Mouse (Mus musculus) heart, postnatal 0 days (tissue): ENCODE data around the gene Nacc2. TPM values are rescaled to one million over a fixed set of nuclear protein-coding genes. Genes with fewer than 3 reads are reported as not detected.
A peak's percentile ranks its signal among the peaks of the same experiment; 100 is the strongest.

ENCODE experiments used
- ATAC-seq: fragments of 200-750 bp; cut with Nextera tagmentation; 2 replicates; pipeline ENCODE4 v1.8.0; 2017; ENCODE audit warnings: low read depth, moderate number of reproducible peaks, moderate library complexity; ENCODE audit not compliant: insufficient read depth
- DNase-seq: peaks from one replicate; pipeline ENCODE4 v3.0.0-alpha.2; 2016; ENCODE audit warnings: low spot score
- H3K27ac ChIP-seq: fragments of 300-500 bp; sonication (generic); 2 replicates; pipeline ENCODE4 v1.5.1; 2014; ENCODE audit warnings: low read depth, mild to moderate bottlenecking
- H3K27me3 ChIP-seq: fragments of 300-500 bp; sonication (generic); 2 replicates; pipeline ENCODE4 v1.6.1; 2014; ENCODE audit warnings: low read length, mixed read lengths; ENCODE audit not compliant: control insufficient read depth, insufficient read depth
- H3K36me3 ChIP-seq: fragments of 300-500 bp; sonication (generic); replicated peaks from 2 replicates; pipeline ENCODE4 v1.6.1; 2014; ENCODE audit warnings: low read length, mixed read lengths; ENCODE audit not compliant: control insufficient read depth, insufficient read depth
- H3K4me1 ChIP-seq: fragments of 300-500 bp; sonication (generic); 2 replicates; pipeline ENCODE4 v1.6.1; 2014; ENCODE audit warnings: antibody characterized with exemption; ENCODE audit not compliant: control insufficient read depth, insufficient read depth
- H3K4me2 ChIP-seq: fragments of 300-500 bp; sonication (generic); 2 replicates; pipeline ENCODE4 v1.6.1; 2014; ENCODE audit warnings: low read depth, mild to moderate bottlenecking, low read length, moderate library complexity
- H3K4me3 ChIP-seq: fragments of 300-500 bp; sonication (generic); 2 replicates; pipeline ENCODE4 v1.5.1; 2014; ENCODE audit warnings: low read depth, low read length
- H3K9ac ChIP-seq: fragments of 300-500 bp; sonication (generic); replicated peaks from 2 replicates; pipeline ENCODE4 v1.6.1; 2014; ENCODE audit warnings: low read depth, low read length, mixed read lengths
- H3K9me3 ChIP-seq: fragments of 300-500 bp; sonication (generic); replicated peaks from 2 replicates; pipeline ENCODE4 v1.6.1; 2016; ENCODE audit warnings: low read length; ENCODE audit not compliant: control insufficient read depth
- CTCF ChIP-seq: IDR thresholded peaks from 2 replicates; pipeline ENCODE4 v1.5.1; 2016; ENCODE audit warnings: antibody characterized with exemption, control low read depth, low read depth
- EP300 ChIP-seq: IDR thresholded peaks from 2 replicates; pipeline ENCODE4 v1.6.1; 2016; ENCODE audit warnings: antibody characterized with exemption, low read depth
- WGBS: fragments of 180-500 bp; shearing (Covaris S2); extraction: QIAGEN DNeasy Blood & Tissue Kit; methylation state at CpG from one replicate; pipeline ENCODE4 v1.1.7; 2014; 5-methylcytosine and 5-hydroxymethylcytosine counted together
- polyA plus RNA-seq: library from polyadenylated mRNA; unstranded; fragments of >200 nt; fragmentation: Nextera tagmentation; extraction: Ambion mirVana; gene quantifications from 2 replicates; pipeline ENCODE4 v1.2.1, GENCODE M21; 2015
- total RNA-seq: library from RNA; depleted of rRNA; stranded (reverse); fragments of >200 nt; gene quantifications from 2 replicates; pipeline ENCODE4 v1.2.3, GENCODE M21; 2014; ENCODE audit warnings: low replicate concordance

Nacc2 gene
- total and polyA plus RNA-seq, 2 experiments from 2014 or later: 6.9 to 20.6 TPM

DNA sequence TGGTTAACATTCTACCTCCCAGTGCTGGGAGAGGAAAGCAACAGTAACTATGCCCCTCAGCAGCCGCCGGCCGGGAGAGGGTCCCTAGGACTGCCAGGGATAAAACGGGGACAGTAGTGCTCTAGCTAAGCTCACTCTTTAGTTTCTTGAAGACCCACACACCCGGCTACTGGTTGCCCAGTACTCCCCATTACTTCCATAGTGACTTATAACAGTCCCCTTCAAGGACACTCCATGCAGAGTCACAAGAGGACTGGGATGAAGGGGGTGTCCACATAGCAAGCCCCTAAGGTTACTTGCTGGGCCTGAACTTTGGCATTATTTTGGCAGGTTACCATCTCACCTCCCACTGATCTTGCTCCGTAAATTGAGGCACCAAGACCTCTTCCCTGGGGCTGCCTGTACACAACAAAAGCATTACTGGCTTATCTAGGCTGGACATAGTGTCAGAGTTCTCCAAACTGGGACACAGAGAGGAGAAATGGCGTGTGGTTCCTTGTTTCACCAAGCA, 16.1 kb upstream of the Nacc2 start:
- H3K4me1 ChIP-seq: peaks cover 20% of the 10 kb centered on the region
- WGBS: 55% methylated on average over 7 of the region's 7 CpGs
- H3K27me3 ChIP-seq: no peaks in the 10 kb centered on the region
- peak overlapping the region; percentile 76 for H3K4me2 ChIP-seq
- no peak for TF ChIP-seq EP300
- no peak for TF ChIP-seq CTCF
- DNase-seq (no peak), ATAC-seq (no peak)
- H3K27ac ChIP-seq: peak overlapping the region; percentile 93
- peak overlapping the region; percentile 78; the same call in 1 of the 2 replicates for H3K9ac ChIP-seq
- peak overlapping the region; percentile 85 for H3K4me3 ChIP-seq
- H3K9me3 ChIP-seq: no peaks in the 10 kb centered on the region
- peaks cover 17% of the 10 kb centered on the region; the same call in 1 of the 2 replicates for H3K36me3 ChIP-seq

DNA sequence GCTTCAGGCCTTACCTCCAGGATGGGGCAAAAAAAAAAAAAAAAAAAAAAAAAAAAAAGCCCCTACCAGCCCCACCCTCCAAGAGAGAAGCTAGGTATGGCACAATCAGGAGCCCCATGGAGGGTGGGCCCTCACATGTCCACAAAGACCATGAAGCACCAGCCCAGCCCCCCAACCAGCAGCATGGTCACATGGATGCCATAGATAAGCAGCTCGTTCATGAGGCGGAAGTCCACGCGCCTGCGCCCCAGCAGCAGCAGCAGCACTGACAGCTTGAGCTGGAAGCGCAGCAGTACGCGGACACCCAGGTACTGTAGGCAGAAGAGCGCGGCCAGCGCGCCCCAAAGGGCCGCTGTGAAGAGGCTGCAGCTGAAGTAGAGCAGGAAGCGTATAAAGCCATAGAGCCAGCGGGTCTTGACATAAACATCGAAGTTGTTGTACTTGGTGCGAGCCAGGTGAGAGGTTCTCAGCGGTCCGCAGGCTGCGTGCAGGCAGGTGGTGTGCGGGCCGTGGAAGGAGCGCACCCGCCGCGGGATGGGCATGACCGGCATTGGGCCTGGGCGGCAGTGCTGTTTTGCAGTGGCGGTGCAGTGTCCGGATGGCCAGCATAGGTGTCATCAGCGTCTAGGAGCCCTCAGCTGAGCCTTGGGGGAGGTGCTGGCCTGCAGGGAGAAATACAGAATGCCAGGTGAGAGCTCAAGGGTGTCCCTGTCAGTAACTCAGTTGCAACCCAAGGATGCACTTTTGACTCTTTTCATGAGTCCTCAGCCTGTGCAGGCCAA, 15.4 kb upstream of the Nacc2 start:
- Histone ChIP-seq H3K4me3 (peak overlapping the region; percentile 85), H3K4me2 (peak overlapping the region; percentile 76), H3K27me3 (no peaks in the 10 kb centered on the region), H3K27ac (peak overlapping the region; percentile 93; the same call in 1 of the 2 replicates), H3K4me1 (peaks cover 20% of the 10 kb centered on the region), H3K9me3 (no peaks in the 10 kb centered on the region), H3K36me3 (peaks cover 17% of the 10 kb centered on the region; the same call in 1 of the 2 replicates), H3K9ac (peak overlapping the region; percentile 78; the same call in 1 of the 2 replicates)
- ATAC-seq: no peak
- WGBS: 75% methylated on average over 31 of the region's 31 CpGs
- no peak for TF ChIP-seq EP300
- no peak for TF ChIP-seq CTCF
- no peak for DNase-seq

DNA sequence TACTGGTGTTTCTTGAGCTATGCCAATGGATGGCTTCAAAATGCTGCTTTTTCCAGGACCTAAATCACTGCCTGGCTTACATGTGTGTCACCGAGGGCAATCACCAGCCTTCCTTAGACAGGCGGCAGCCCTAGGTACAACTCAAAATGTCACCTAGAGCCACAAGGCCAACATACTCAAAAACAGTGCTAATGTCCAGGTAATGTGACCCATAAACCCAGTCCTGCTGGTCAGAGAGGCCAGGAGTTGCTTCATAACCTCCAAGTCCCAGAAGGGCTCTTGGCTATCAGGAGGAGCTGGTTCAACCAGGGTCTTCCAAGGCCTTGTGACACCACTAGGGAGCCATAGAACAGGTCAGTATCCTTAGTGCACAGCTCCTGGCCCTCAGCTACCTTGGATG, 11.6 kb upstream of the Nacc2 start:
- no peak overlapping the region for H3K27ac ChIP-seq
- WGBS: 94% methylated on average over 2 of the region's 2 CpGs

DNA sequence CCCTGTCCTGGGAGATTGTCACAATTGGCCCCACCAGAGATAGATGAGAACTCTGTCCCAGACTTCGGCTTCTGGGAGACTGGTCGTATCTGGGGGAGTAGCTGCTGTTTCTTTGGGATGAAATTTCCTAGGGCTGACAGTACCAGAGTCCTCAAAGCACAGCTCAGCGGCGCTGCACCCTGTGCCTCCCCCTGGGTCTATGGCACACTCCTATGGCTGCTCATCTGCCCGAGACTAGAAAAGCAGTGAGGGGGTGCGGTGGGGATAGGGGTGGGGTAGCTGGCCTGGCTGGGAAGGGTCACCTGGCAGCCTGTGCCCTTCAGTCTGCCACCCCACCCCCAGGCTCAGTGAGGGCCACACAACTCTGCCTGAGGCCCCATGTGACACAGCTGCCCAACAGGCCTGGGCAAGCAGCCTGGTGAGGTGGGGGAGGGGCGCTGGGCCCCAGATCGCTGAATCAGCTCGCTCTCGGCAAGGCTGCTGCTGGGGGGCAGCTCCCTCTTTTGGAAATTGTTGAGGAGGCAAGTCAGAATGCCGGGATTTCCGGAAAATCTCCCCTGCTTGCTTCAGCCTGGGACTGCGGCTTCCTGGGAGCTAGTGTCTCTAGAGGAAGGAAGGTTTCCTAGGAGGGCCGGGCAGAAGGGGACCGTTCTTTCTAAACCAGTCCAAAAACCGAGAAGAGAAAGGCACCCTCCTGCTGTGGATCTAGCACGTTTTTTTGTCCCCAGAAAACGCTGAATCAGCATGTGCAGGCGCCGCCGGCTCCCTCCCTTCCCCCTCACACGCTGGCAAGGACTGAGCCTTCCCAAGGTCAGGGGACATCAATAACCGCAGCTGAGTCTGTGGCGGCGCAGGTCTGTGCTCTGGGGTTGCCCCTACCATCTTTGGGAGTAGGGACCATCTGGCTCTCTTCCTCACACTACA, 9.9 kb upstream of the Nacc2 start:
- peaks cover 16% of the 10 kb centered on the region; the same call in 1 of the 2 replicates for H3K36me3 ChIP-seq
- peak; percentile 26; the same call in 1 of the 2 replicates for TF ChIP-seq CTCF
- peak; percentile 73; the same call in 1 of the 2 replicates for TF ChIP-seq EP300
- peak overlapping the region; percentile 33 for H3K4me3 ChIP-seq
- peaks cover 6% of the 10 kb centered on the region for H3K4me1 ChIP-seq
- H3K27ac ChIP-seq: peak overlapping the region; percentile 93
- peak overlapping the region; percentile 60 for H3K9ac ChIP-seq
- WGBS: 4% methylated on average over 25 of the region's 25 CpGs
- no peaks in the 10 kb centered on the region for H3K27me3 ChIP-seq
- DNase-seq (peak; percentile 64), ATAC-seq (peak; percentile 85)
- peak overlapping the region; percentile 65 for H3K4me2 ChIP-seq
- H3K9me3 ChIP-seq: no peaks in the 10 kb centered on the region

More for the DNA sequence above, 11.6 kb upstream of the Nacc2 start:
- DNase-seq: no peak
- TF ChIP-seq CTCF: no peak
- TF ChIP-seq EP300: no peak
- Histone ChIP-seq H3K9ac (no peak overlapping the region), H3K4me2 (no peak overlapping the region), H3K4me1 (peaks cover 21% of the 10 kb centered on the region), H3K27me3 (no peaks in the 10 kb centered on the region), H3K4me3 (no peak overlapping the region), H3K9me3 (no peaks in the 10 kb centered on the region), H3K36me3 (peaks cover 17% of the 10 kb centered on the region; the same call in 1 of the 2 replicates)
- ATAC-seq: no peak

DNA sequence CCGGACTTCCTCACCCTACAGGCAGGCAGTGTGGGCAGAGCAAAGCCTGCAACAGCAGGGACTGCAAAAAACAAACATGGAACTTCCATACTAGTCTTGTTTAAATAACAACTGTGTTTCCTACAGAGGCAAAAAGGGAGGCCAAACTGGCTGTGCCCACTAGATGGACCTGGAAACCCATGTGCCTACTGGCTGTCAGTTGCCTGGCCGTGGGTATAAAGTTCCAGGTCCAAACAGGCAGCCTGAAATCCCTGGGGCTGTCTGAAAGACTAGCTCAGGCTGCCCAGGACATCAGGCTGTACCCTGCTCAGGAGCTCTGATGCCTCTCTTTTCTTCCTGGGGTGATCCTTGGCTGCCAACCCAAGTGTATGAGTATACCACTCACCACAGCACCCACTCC, 8.3 kb upstream of the Nacc2 start:
- no peak overlapping the region for H3K9ac ChIP-seq
- no peaks in the 10 kb centered on the region for H3K9me3 ChIP-seq
- TF ChIP-seq CTCF: no peak
- TF ChIP-seq EP300: no peak
- H3K4me1 ChIP-seq: peaks cover 6% of the 10 kb centered on the region
- H3K27ac ChIP-seq: no peak overlapping the region
- no peaks in the 10 kb centered on the region for H3K27me3 ChIP-seq
- no peak for ATAC-seq
- no peak overlapping the region for H3K4me3 ChIP-seq
- WGBS: 84% methylated on average over 2 of the region's 2 CpGs
- H3K36me3 ChIP-seq: 0 out of 2 replicates have a peak, but pooled peaks cover 2% of the 10 kb centered on the region
- H3K4me2 ChIP-seq: no peak overlapping the region
- no peak for DNase-seq
